Mouse (Mus musculus) embryonic facial prominence, embryonic 14.5 days (tissue): ENCODE data around the gene Gnb3. TPM values are rescaled to one million over a fixed set of nuclear protein-coding genes. Genes with fewer than 3 reads are reported as not detected.
"Not testable (repeated sequence)": the region's sequence is repeated elsewhere in the genome, so short reads cannot be mapped to it uniquely, and the experiment has no call there.

Source experiments
- ATAC-seq: fragments of 200-750 bp; cut with Nextera tagmentation; 2 replicates; pipeline ENCODE4 v1.8.0; 2017; ENCODE audit warnings: low read depth, moderate number of reproducible peaks, moderate TSS enrichment
- DNase-seq: peaks from one replicate; pipeline ENCODE4 v3.0.0-alpha.2; 2015; ENCODE audit warnings: low spot score
- H3K27ac ChIP-seq: fragments of 300-500 bp; sonication (generic); replicated peaks from 2 replicates; pipeline ENCODE4 v1.5.1; 2014; ENCODE audit warnings: low read depth, mild to moderate bottlenecking, low read length, moderate library complexity
- H3K27me3 ChIP-seq: fragments of 300-500 bp; sonication (generic); replicated peaks from 2 replicates; pipeline ENCODE4 v1.6.1; 2014; ENCODE audit warnings: low read length; ENCODE audit not compliant: control insufficient read depth, insufficient read depth
- H3K36me3 ChIP-seq: fragments of 300-500 bp; sonication (generic); 2 replicates; pipeline ENCODE4 v1.6.1; 2014; ENCODE audit warnings: low read length, mixed read lengths; ENCODE audit not compliant: control insufficient read depth, insufficient read depth
- H3K4me1 ChIP-seq: fragments of 300-500 bp; sonication (generic); 2 replicates; pipeline ENCODE4 v1.6.1; 2014; ENCODE audit warnings: antibody characterized with exemption, low read length; ENCODE audit not compliant: control insufficient read depth, insufficient read depth
- H3K4me2 ChIP-seq: fragments of 300-500 bp; sonication (generic); 2 replicates; pipeline ENCODE4 v1.6.1; 2014; ENCODE audit warnings: low read depth, mild to moderate bottlenecking, low read length, moderate library complexity, mixed read lengths
- H3K4me3 ChIP-seq: fragments of 300-500 bp; sonication (generic); 2 replicates; pipeline ENCODE4 v1.5.1; 2014; ENCODE audit warnings: low read depth, mild to moderate bottlenecking, low read length
- H3K9ac ChIP-seq: fragments of 300-500 bp; sonication (generic); 2 replicates; pipeline ENCODE4 v1.6.1; 2014; ENCODE audit warnings: low read depth, mild to moderate bottlenecking, low read length, moderate library complexity, mixed read lengths
- H3K9me3 ChIP-seq: fragments of 300-500 bp; sonication (generic); 2 replicates; pipeline ENCODE4 v1.6.1; 2016; ENCODE audit warnings: low read length; ENCODE audit not compliant: control insufficient read depth
- WGBS: fragments of 180-500 bp; shearing (Covaris S2); extraction: QIAGEN DNeasy Blood & Tissue Kit; methylation state at CpG from one replicate; pipeline ENCODE4 v1.1.7; 2014; 5-methylcytosine and 5-hydroxymethylcytosine counted together
- polyA plus RNA-seq: library from polyadenylated mRNA; unstranded; fragments of >200 nt; fragmentation: Nextera tagmentation; extraction: Ambion mirVana; gene quantifications from 2 replicates; pipeline ENCODE4 v1.2.1, GENCODE M21; 2014

Gene Gnb3
- polyA plus RNA-seq, 1 experiment from 2014 or later, result 3.5 TPM

DNA sequence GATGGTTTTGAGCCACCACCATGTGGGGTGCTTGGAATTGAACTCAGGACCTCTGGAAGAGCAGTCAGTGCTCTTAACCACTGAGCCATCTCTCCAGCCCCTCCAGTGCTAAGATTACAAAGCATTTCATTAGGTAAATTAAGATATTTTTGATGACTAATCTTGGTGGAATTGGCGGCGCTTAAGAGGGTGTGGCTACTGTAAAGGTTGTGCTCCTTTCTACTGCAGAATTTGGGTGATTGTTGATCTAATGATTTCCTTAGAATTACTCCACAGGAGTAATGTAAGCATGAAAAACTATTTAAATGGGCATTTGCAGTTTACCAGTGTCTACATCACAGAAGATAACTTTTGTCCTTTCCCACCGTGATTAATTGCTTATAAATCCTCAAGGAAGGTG lies 35.7 kb downstream of the Gnb3 start:
- DNase-seq (no peak), ATAC-seq (no peak)
- H3K27me3 ChIP-seq, result no peaks in the 10 kb centered on the region
- no peak overlapping the region for H3K4me2 ChIP-seq
- WGBS, result 88% methylated on average over 3 of the region's 3 CpGs
- peaks cover 14% of the 10 kb centered on the region; the same call in 1 of the 2 replicates for H3K4me1 ChIP-seq
- H3K36me3 ChIP-seq, result no peaks in the 10 kb centered on the region
- H3K9me3 ChIP-seq, result no peaks in the 10 kb centered on the region
- H3K9ac ChIP-seq, result no peak overlapping the region
- H3K4me3 ChIP-seq, result no peak overlapping the region
- H3K27ac ChIP-seq, result no peak overlapping the region

DNA sequence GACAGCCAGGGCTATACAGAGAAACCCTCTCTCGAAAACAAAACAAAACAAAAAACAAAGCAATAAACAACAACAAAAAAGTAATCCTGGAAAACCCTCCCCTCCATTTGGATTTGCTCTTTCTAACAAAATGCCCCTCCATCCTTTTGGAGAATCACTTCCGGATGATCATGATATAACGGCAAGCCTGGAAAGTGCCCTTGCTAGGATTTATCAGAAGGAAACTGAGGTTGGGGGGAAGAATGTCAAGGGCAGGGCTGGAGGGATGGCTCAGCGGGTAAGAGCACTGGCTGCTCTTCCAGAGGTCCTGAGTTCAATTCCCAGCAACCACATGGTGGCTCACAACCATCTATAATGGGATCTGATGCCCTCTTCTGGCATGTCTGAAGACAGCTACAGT lies 36.4 kb downstream of the Gnb3 start:
- not testable (repeated sequence) for H3K27me3 ChIP-seq, H3K9ac ChIP-seq, H3K4me3 ChIP-seq, H3K36me3 ChIP-seq, H3K27ac ChIP-seq, H3K9me3 ChIP-seq, H3K4me2 ChIP-seq, DNase-seq, ATAC-seq
- H3K4me1 ChIP-seq, result peaks cover 14% of the 10 kb centered on the region; the same call in 1 of the 2 replicates
- 93% methylated on average over 4 of the region's 4 CpGs for WGBS

DNA sequence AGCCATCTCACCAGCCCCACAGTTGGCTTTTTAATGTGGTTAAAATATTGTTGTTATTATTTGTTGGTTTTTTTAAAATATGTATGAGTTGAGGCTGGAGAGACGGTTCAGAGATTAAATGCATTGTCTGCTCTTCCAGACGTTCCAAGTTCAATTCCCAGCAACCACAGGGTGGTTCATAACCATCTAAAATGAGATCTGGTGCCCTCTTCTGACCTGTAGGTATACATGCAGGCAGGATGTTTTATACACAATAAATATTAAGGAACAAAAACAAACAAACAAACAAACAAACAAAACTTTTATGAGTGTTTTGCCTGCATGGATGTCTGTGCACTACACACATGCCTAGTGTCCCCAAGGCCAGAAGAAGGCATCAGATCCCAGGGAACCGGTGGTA lies 37.0 kb downstream of the Gnb3 start:
- Histone ChIP-seq H3K27ac (no peak overlapping the region), H3K4me1 (peaks cover 10% of the 10 kb centered on the region; the same call in 1 of the 2 replicates), H3K9me3 (no peaks in the 10 kb centered on the region), H3K27me3 (no peaks in the 10 kb centered on the region), H3K36me3 (no peaks in the 10 kb centered on the region), H3K9ac (no peak overlapping the region), H3K4me2 (no peak overlapping the region), H3K4me3 (no peak overlapping the region)
- 74% methylated on average over 3 of the region's 3 CpGs for WGBS
- DNase-seq (no peak), ATAC-seq (no peak)

DNA sequence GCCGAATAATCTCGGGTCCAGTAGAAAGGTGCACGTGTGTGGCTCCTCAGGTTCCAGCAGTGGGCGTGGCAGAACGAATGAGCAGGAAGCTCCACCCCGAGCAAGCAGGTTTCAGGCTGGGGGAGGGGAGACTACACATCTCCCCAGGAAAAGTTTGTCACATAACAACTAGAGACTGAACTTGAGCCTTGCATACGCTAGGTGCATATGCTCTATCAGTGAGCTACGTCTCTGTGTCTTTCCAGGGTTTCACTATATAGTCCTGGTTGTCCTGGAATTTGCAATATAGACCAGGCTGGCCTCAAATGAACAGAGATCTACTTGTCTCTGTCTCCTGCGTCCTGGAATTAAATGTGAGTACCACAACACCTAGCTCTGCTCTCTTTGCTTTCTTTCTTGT lies 37.7 kb downstream of the Gnb3 start:
- DNase-seq, H3K36me3 ChIP-seq: not testable (repeated sequence)

DNA sequence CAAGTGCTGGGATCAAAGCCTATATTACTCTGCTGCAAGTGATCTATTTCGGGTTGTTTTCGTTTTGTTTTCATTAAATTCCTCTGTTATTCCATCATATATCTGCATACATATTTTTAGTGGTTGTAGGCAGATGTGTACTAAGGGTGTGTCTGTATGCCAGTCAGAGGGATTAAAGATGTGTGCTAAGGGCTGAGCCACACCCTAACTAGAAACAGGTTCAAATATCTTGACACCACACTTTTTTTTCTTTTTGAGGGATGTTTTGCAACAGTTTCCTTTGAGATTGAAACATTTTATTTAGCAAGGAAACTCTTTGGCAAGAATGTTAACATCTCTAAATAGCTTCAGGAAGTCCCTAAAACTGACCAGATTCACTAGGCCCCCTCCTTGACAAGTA lies 43.9 kb downstream of the Gnb3 start:
- Histone ChIP-seq H3K27me3 (no peaks in the 10 kb centered on the region), H3K4me3 (no peak overlapping the region), H3K27ac (no peak overlapping the region), H3K9ac (no peak overlapping the region), H3K4me1 (no peaks in the 10 kb centered on the region), H3K36me3 (no peaks in the 10 kb centered on the region), H3K4me2 (no peak overlapping the region), H3K9me3 (no peaks in the 10 kb centered on the region)
- DNase-seq (no peak), ATAC-seq (0 out of 2 replicates have a peak, but pooled peaks have one; percentile 18)
- WGBS, result 72% methylated on average over 2 of the region's 2 CpGs

More for the DNA sequence above, 37.7 kb downstream of the Gnb3 start:
- H3K9me3 ChIP-seq, H3K9ac ChIP-seq, H3K27me3 ChIP-seq, ATAC-seq, H3K27ac ChIP-seq, H3K4me1 ChIP-seq: not testable (repeated sequence)
- H3K4me2 ChIP-seq, result peak overlapping the region; percentile 41
- peak overlapping the region; percentile 22 for H3K4me3 ChIP-seq
- 11% methylated on average over 5 of the region's 9 CpGs for WGBS

DNA sequence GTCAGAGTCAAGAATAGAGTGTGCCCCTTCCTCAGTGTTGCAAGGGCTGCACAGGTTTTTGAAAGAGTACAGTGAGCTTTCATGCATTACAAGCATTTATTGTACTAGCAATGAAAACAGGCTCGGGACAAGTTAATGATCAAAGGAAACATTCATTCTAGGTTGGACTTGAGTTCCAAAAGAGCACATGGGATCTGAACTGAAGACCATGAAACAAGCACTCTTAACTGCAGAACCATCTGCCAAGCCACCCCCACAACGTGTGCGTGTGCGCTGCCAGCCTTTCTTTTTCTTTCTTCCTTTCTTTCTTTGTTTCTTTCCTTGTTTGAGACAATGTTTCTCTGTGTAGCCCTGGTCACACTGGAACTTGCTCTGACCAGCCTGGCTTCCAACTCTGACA lies 44.3 kb downstream of the Gnb3 start:
- 61% methylated on average over 4 of the region's 4 CpGs for WGBS
- no peak overlapping the region; the same call in 1 of the 2 replicates for H3K27ac ChIP-seq
- H3K36me3 ChIP-seq, result no peaks in the 10 kb centered on the region
- no peak overlapping the region for H3K4me2 ChIP-seq
- H3K27me3 ChIP-seq, result no peaks in the 10 kb centered on the region
- H3K4me3 ChIP-seq, result no peak overlapping the region
- H3K4me1 ChIP-seq, result no peaks in the 10 kb centered on the region
- no peak for DNase-seq
- no peak for ATAC-seq
- H3K9me3 ChIP-seq, result no peaks in the 10 kb centered on the region
- H3K9ac ChIP-seq, result no peak overlapping the region

DNA sequence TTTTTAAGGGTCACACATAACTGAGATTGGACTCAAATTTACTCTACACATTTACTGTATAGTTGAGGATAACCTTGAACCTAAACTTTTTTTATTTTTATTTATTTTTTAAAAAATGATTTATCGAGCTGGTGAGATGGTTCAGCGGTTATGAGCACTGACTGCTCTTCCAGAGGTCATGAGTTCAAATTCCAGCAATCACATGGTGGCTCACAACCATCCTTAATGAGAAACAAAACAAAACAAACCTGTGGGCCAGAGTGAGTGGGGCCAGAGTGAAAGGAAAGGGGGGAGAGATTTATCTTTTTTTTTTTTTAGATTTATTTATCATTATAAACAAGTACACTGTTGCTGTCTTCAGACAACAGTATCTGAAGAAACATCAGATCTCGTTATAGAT lies 48.2 kb downstream of the Gnb3 start:
- no peaks in the 10 kb centered on the region for H3K4me1 ChIP-seq

DNA sequence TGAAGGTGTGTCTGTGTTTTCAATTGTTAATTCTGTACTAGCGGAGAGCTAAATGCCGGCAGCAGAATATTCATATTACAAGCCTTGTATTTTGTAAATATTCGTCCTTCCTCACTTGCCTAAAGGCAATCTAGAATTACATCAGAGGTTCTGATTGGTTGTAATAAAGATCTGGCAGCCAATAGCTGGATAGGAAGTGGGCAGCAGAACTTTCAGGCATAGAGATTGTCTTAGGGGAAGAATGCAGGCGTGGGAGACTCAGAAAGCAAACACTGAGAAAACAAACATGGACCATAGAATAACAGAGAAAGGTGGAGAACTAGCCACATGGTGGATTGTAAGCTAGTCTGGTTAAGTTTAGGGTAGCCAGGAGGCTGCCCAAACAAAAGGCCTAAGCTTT lies 50.0 kb downstream of the Gnb3 start:
- Histone ChIP-seq H3K36me3 (no peaks in the 10 kb centered on the region), H3K27ac (no peak overlapping the region), H3K27me3 (no peaks in the 10 kb centered on the region), H3K4me2 (no peak overlapping the region), H3K9ac (no peak overlapping the region), H3K9me3 (no peaks in the 10 kb centered on the region), H3K4me1 (no peaks in the 10 kb centered on the region), H3K4me3 (no peak overlapping the region)
- DNase-seq (no peak), ATAC-seq (no peak)
- 29% methylated on average over 4 of the region's 4 CpGs for WGBS

More for the DNA sequence above, 48.2 kb downstream of the Gnb3 start:
- H3K4me2 ChIP-seq, result no peak overlapping the region
- no peak overlapping the region for H3K9ac ChIP-seq
- 78% methylated on average over 3 of the region's 3 CpGs for WGBS
- ATAC-seq, result no peak
- no peaks in the 10 kb centered on the region for H3K36me3 ChIP-seq
- no peak for DNase-seq
- no peaks in the 10 kb centered on the region for H3K9me3 ChIP-seq
- no peaks in the 10 kb centered on the region for H3K27me3 ChIP-seq
- H3K4me3 ChIP-seq, result no peak overlapping the region
- H3K27ac ChIP-seq, result no peak overlapping the region

DNA sequence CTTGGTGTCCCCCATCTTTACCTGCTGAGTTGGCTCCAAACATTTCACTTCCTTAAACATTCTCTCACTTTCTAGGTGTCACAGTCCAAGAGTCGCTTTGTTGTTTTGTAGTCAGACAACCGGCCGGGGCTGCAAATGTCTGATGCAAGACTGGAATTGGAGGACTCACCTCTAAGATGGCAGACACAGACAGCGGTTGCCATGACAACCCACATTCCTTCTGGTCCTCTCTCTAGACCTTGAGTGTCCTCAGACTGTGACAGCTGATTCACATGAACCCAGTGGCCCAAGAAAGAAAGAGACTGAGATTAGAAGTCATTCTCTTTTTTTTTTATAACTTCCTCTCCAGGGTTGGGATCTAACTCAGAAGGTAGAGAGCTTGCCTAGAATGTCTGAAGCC lies 50.6 kb downstream of the Gnb3 start:
- Histone ChIP-seq H3K36me3 (no peaks in the 10 kb centered on the region), H3K4me3 (no peak overlapping the region), H3K4me2 (no peak overlapping the region), H3K27me3 (no peaks in the 10 kb centered on the region), H3K9me3 (no peaks in the 10 kb centered on the region), H3K27ac (no peak overlapping the region), H3K9ac (no peak overlapping the region), H3K4me1 (no peaks in the 10 kb centered on the region)
- DNase-seq (no peak), ATAC-seq (no peak)
- 91% methylated on average over 4 of the region's 4 CpGs for WGBS
